Mouse (Mus musculus): ENCODE results near the gene Eef1e1. TPM values are rescaled to one million over a fixed set of nuclear protein-coding genes. Genes with fewer than 3 reads are reported as not detected.

Gene Eef1e1
- polyA plus RNA-seq, 1 experiment from 2014 or later = 53.2 TPM

Other genes with a start within 250 kb of the Eef1e1 start
- 53.4 and 53.7 TPM in 2 replicates for gene Txndc5, start 130.2 kb downstream of the Eef1e1 start, polyA plus RNA-seq (2015; fragmentation: Nextera tagmentation; extraction: Ambion mirVana)
- gene Bloc1s5, start 23.9 kb downstream of the Eef1e1 start, polyA plus RNA-seq (2015; fragmentation: Nextera tagmentation; extraction: Ambion mirVana) = 9.8 and 10.1 TPM in 2 replicates